In genomic region chr11:52079978-52080377, GRCm38 (mm10) we compare ENCODE assay signal across 8 mouse cellular contexts. TPM values are rescaled to one million over a fixed set of nuclear protein-coding genes. Genes with fewer than 3 reads are reported as not detected.
DNase-seq lines count a peak whose midpoint lies in the region; ATAC-seq and TF ChIP-seq lines count a peak whose summit lies in the region.

No protein-coding gene starts in this region.

- no peaks in the 10 kb centered on the region for H3K27me3 ChIP-seq in hindbrain, postnatal 0 days (ENCODE audit: insufficient read depth, low read length)

- no peak overlapping the region; the same call in 1 of the 2 replicates for H3K27ac ChIP-seq in hindbrain, postnatal 0 days
- H3K27ac ChIP-seq in macrophage = peak overlapping the region; percentile 30

- TF ChIP-seq CTCF in brain, embryonic 14.5 days (IDR thresholded peaks at IDR 0.05; ENCODE audit: borderline replicate concordance, extremely low read depth, insufficient read depth, insufficient read length) = no peak
- TF ChIP-seq CTCF in hindbrain, postnatal 0 days (IDR thresholded peaks at IDR 0.05; ENCODE audit: low read depth) = 0 out of 2 replicates have a peak, but pooled peaks have one; percentile 6

- DNase-seq in ovary, postnatal 36 days (ENCODE audit: low spot score) = peak; percentile 19
- no peak for DNase-seq in ovary, postnatal 14 days (ENCODE audit: low spot score)
- DNase-seq in brain, embryonic 14.5 days (ENCODE audit: low read depth) = peak; percentile 72
- peak; percentile 48 for DNase-seq in hindbrain, postnatal 0 days (ENCODE audit: low spot score)
- DNase-seq in spleen, adult 12 weeks (ENCODE audit: low spot score) = no peak
- DNase-seq in cerebellum, adult 18-20 months = no peak
- DNase-seq in gastrocnemius, adult 8-10 months (ENCODE audit: low spot score in 2 of 2) = no peak

- no peaks in the 10 kb centered on the region for H3K36me3 ChIP-seq in hindbrain, postnatal 0 days (ENCODE audit: insufficient read depth, low read length)
- H3K36me3 ChIP-seq in macrophage (ENCODE audit: inconsistent target) = no peaks in the 10 kb centered on the region

- no peaks in the 10 kb centered on the region for H3K9me3 ChIP-seq in hindbrain, postnatal 0 days (ENCODE audit: low read length)

- TF ChIP-seq POLR2A in brain, embryonic 14.5 days (IDR thresholded peaks at IDR 0.05; ENCODE audit: borderline replicate concordance, extremely low read depth, insufficient read depth, insufficient read length, poor library complexity, severe bottlenecking) = no peak

- H3K79me2 ChIP-seq in macrophage (ENCODE audit: inconsistent target) = no peaks in the 10 kb centered on the region

- H3K4me2 ChIP-seq in hindbrain, postnatal 0 days (ENCODE audit: low read depth, low read length) = no peak overlapping the region

- no peak overlapping the region for H3K9ac ChIP-seq in hindbrain, postnatal 0 days (replicated peaks; ENCODE audit: low read length)

- no peak overlapping the region for H3K4me3 ChIP-seq in hindbrain, postnatal 0 days (ENCODE audit: low read length)
- H3K4me3 ChIP-seq in macrophage (ENCODE audit: inconsistent target) = no peak overlapping the region

- 10% methylated on average over 5 of the region's 5 CpGs for WGBS in hindbrain, postnatal 0 days
- WGBS in macrophage (ENCODE audit: missing documents) = 0% methylated on average over 4 of the region's 5 CpGs

- no peaks in the 10 kb centered on the region for H3K4me1 ChIP-seq in hindbrain, postnatal 0 days (ENCODE audit: insufficient read depth, low read length)

- ATAC-seq in hindbrain, postnatal 0 days = peak; percentile 74; the same call in 1 of the 2 replicates

RNA-seq across cellular contexts. Expression of gene Ppp2ca, which starts 18.5 kb away (rescaled TPM):
- 107 and 115 TPM in 2 replicates for polyA plus RNA-seq in brain, embryonic 14.5 days (2012; rRNA removed)
- total RNA-seq in hindbrain, postnatal 0 days (2014; rRNA removed) = 115 and 116 TPM in 2 replicates
- 110 and 117 TPM in 2 replicates for polyA plus RNA-seq in hindbrain, postnatal 0 days (2015; fragmentation: Nextera tagmentation; extraction: Ambion mirVana)
- 100 to 1,000 TPM in 20 of 26 experiments, 10 to 100 TPM in 6; 86.3 to 210 (median 116) TPM for total RNA-seq in macrophage (2018; cell fraction: chromatin; rRNA removed)
- total RNA-seq in macrophage (2018; cell fraction: cytosol; rRNA removed) = 10 to 100 TPM; 44.6 to 65.4 (median 51.8) TPM
- 100 to 1,000 TPM in 3 of 26 experiments, 10 to 100 TPM in 23; 57.3 to 121 (median 81.3) TPM for total RNA-seq in macrophage (2018; cell fraction: nucleus; rRNA removed)
- 37.3 to 58.5 TPM (median 57.0 TPM) in 3 replicates for polyA plus RNA-seq in macrophage (2018)
- total RNA-seq in gastrocnemius, adult 8-10 months (2022) = 10 to 100 TPM; 38.1 to 44.0 (median 41.0) TPM

Comparison
In these comparisons a context has a peak if more than half of its experiments do, and no peak if none do; other contexts are left out.
1. DNase-seq: peak in ovary, postnatal 36 days (single experiment), brain, embryonic 14.5 days (single experiment) and hindbrain, postnatal 0 days (single experiment); none in ovary, postnatal 14 days (single experiment), spleen, adult 12 weeks (single experiment), cerebellum, adult 18-20 months (0 of 2) and gastrocnemius, adult 8-10 months (0 of 2).